Mouse (Mus musculus) T-helper 1 cell (primary cell): ENCODE measurements around the gene Aoc3.
"Not testable (repeated sequence)": the region's sequence is repeated elsewhere in the genome, so short reads cannot be mapped to it uniquely, and the experiment has no call there.

Experiments used
- in situ Hi-C: fragments of 300-600 bp; cut with MboI, MseI; formaldehyde crosslinking; loops from one replicate; pipeline ENCODE4 v1.15.1; 2025; ENCODE audit warnings: high pct_unique_total_duplicates

Gene Aoc3

DNA sequence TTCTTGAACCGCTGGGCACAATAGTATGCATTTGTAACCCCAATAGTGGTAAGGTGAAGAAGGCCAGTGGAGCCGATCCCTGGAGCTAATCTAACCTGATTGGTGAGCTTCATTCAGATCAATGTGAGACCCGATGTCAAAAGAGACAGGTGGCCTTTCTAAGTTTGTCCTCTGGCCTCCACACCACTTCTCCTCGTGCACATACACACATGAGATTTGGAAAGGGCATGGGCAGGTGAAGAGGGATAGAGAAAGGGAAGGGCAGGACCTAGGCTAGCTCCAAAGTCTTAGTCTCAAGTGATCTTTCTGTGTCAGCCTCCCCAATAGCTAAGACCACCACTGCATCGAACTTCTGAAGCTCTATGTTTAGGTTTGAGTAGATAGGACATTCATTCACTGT, 39.7 kb downstream of the Aoc3 start:
- in situ Hi-C loops: no loop called here

DNA sequence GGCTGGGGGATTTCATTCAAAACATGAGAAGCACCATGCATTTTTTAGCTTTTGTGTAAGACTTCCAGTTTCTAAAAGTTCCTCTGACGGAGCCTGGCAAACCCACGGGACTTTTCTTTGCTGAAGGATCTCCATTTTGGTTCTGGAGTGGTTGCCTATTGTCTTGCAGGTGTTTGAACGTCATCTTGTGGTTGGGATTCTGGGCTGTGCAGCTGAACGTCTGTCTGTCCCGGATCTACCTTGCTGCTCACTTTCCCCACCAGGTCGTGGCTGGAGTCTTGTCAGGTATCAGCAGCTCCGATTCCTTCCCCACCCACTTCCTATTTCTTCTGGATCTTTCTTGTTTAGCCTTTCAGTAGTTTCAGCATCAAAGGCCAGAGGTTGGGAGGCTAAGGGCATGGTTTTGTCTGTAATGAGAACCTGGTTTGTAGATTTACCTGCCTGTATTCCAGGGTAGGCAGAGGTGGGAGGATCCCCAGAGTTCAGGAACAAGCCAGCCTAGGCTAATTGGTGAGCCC, 44.1 kb downstream of the Aoc3 start:
- in situ Hi-C loops: no loop called here

DNA sequence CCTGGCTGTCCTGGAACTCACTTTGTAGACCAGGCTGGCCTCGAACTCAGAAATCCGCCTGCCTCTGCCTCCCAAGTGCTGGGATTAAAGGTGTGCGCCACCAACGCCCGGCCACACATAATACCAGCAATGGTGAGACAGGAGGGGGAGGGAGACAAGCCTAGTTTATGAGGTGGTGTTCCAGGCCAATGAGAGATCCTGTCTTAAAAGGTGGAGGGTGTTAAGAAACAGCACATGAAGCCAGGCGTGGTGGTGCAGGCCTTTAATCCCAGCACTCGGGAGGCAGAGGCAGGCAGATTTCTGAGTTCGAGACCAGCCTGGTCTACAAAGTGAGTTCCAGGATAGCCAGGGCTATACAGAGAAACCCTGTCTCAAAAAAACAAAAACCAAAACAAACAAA, 47.8 kb downstream of the Aoc3 start:
- in situ Hi-C loops: not testable (repeated sequence)

DNA sequence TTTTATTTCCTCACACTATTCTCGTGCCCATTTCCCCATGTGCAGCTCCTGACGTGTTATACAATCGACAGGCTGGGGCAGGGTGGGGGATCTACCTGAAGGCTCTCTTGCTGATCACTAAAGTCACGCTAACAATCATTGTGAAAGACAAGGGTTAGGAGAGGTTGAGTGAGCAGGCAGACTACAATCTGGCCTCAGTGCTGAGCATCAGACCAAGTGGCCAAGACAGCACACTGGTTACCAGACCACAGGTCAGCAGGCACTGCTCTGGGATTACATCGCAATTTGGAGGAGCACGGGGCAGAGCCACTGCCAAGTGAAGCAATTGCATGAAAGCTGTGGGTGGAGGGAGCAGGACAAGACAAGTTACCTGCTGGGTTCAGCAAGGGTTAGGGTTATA, 48.5 kb downstream of the Aoc3 start:
- in situ Hi-C loops: no loop called here

DNA sequence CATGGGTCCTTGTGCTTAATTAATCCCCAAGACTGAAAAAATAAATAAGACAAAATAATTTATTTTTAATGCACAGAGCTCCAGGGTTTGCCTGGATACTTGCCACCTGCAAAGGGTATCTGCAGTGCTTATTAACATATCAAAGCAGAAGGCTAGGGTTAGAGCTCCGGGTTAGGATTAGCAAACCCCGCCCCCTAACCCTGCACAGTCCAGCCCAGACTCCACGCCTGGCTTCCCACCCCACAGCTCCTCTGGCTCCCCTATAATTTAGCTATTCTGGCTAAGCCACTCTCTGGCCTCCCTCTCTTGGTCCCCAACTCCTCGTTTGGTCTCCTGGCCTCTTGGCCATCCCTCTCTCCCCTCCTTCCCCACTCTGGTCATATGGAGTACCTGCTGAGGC, 51.4 kb downstream of the Aoc3 start:
- in situ Hi-C loops: loop anchor here (10.0 kb wide), 1 partner anchor 1127 kb away; no protein-coding TSS in a partner anchor
